Mouse (Mus musculus) liver, adult 2 months (tissue): ENCODE measurements around the gene Nsd1.

Experiments
- CTCF ChIP-seq: fragments of 200-500 bp; IDR thresholded peaks from 2 replicates; pipeline ENCODE4 v1.5.1; 2011; ENCODE audit warnings: low read depth, low read length, control low read depth
- POLR2A ChIP-seq: fragments of 200-500 bp; IDR thresholded peaks from 2 replicates; pipeline ENCODE4 v1.6.1; 2011; ENCODE audit warnings: low read length, control low read depth; ENCODE audit not compliant: insufficient read depth; ENCODE audit errors: extremely low read depth

GRCm38 (mm10) chr13:55362453-55363060 lies 153.0 kb downstream of the Nsd1 start, which contains the start of gene Lman2:
- TF ChIP-seq CTCF, result no peak
- TF ChIP-seq POLR2A, result peak; percentile 84
